Comparison of ENCODE assay signal across 20 mouse cellular contexts in the genomic region with DNA sequence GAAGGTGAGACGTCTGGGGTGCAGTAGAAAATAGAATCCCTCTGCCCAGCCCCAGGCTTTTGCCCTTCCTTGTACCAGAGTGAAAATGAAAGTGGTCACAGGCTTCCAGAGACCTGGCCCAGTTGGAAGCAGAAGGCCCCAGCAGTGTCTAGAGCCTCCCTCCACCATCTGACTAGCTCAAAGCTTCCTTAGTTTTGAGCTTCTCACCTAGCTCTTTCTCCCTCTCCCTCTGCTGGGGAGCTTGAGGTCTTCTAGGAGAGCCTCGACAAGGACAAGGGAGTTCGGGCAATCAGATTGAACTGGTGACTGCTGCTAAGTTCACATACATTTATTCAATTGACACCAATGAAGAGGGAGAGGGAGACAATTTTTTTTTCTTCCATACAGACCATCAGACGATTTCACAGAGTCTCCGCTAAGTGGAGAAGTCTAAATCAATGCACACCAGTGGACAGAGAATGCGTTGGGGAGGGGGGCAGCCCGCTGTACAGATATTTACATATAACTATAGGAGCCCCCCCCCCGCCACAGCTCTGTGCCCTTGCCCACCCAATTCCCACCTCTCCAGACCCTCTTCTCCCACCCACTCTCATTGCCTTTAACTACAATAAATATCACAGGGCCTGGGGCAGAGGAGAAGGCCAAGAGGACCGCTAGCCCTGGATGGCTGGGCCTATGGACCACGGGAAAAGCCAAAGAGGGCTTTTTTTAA. TPM values are rescaled to one million over a fixed set of nuclear protein-coding genes. Genes with fewer than 3 reads are reported as not detected.
DNase-seq lines count a peak whose midpoint lies in the region; ATAC-seq and TF ChIP-seq lines count a peak whose summit lies in the region.
"Had no signal": no experiment of that assay in that cellular context is flagged by ENCODE, and none has a peak within 500 bp of the region (broad histone marks: within the 10 kb centered on the region; RNA-seq: fewer than 3 reads in every experiment).

No protein-coding gene starts in this region.

- H3K4me3 ChIP-seq in heart, embryonic 10.5 days: 0 out of 2 replicates have a peak overlapping the region, but pooled peaks have one; percentile 69
- H3K4me3 ChIP-seq in midbrain, embryonic 11.5 days (ENCODE audit: low read depth, low read length): peak overlapping the region; percentile 11; the same call in 1 of the 2 replicates
- no peak overlapping the region for H3K4me3 ChIP-seq in midbrain, embryonic 15.5 days
- H3K4me3 ChIP-seq in hindbrain, postnatal 0 days (ENCODE audit: low read length): no peak overlapping the region
- peak overlapping the region; percentile 46; the same call in 1 of the 2 replicates for H3K4me3 ChIP-seq in neural tube, embryonic 11.5 days (ENCODE audit: low read depth, low read length)
- H3K4me3 ChIP-seq: liver, embryonic 12.5 days had no signal

- no peak overlapping the region for H3K9ac ChIP-seq in midbrain, embryonic 11.5 days (ENCODE audit: low read length)
- no peak overlapping the region for H3K9ac ChIP-seq in midbrain, embryonic 15.5 days
- H3K9ac ChIP-seq in hindbrain, postnatal 0 days (replicated peaks; ENCODE audit: low read length): no peak overlapping the region
- no peak overlapping the region for H3K9ac ChIP-seq in neural tube, embryonic 11.5 days (ENCODE audit: low read length)
- H3K9ac ChIP-seq: liver, embryonic 12.5 days had no signal

- no peak for DNase-seq in heart, embryonic 10.5 days (ENCODE audit: low spot score)
- DNase-seq in heart, postnatal 25 days (ENCODE audit: low spot score): no peak
- DNase-seq in midbrain, embryonic 11.5 days (ENCODE audit: low spot score, missing footprints): peak; percentile 93
- no peak for DNase-seq in hindbrain, postnatal 0 days (ENCODE audit: low spot score)
- no peak for DNase-seq in neural tube, embryonic 11.5 days (ENCODE audit: low spot score)
- DNase-seq in spleen, adult 18-20 months: no peak
- DNase-seq in adrenal gland, postnatal 4 days (ENCODE audit: low spot score in 2 of 2): no peak
- DNase-seq: cerebellum, adult 18-20 months; gastrocnemius, postnatal 36 days; kidney, adult 9 months had no signal

- intact Hi-C loops in heart, postnatal 25 days (cut with DNase I): loop anchor here (5.0 kb wide), 1 partner anchor 239 kb away; no protein-coding TSS in a partner anchor

- no peaks in the 10 kb centered on the region for H3K36me3 ChIP-seq in heart, embryonic 10.5 days
- H3K36me3 ChIP-seq in midbrain, embryonic 11.5 days (ENCODE audit: control insufficient read depth, insufficient read depth, low read length): no peaks in the 10 kb centered on the region
- no peaks in the 10 kb centered on the region for H3K36me3 ChIP-seq in midbrain, embryonic 15.5 days (replicated peaks)
- H3K36me3 ChIP-seq in hindbrain, postnatal 0 days (ENCODE audit: insufficient read depth, low read length): no peaks in the 10 kb centered on the region
- H3K36me3 ChIP-seq in neural tube, embryonic 11.5 days (ENCODE audit: control insufficient read depth, insufficient read depth, low read length): no peaks in the 10 kb centered on the region
- H3K36me3 ChIP-seq: liver, embryonic 12.5 days had no signal

- H3K4me1 ChIP-seq in heart, embryonic 10.5 days: peaks cover 31% of the 10 kb centered on the region
- H3K4me1 ChIP-seq in midbrain, embryonic 11.5 days (ENCODE audit: control insufficient read depth, insufficient read depth, low read length): peaks cover 17% of the 10 kb centered on the region
- peaks cover 30% of the 10 kb centered on the region for H3K4me1 ChIP-seq in midbrain, embryonic 15.5 days
- H3K4me1 ChIP-seq in hindbrain, postnatal 0 days (ENCODE audit: insufficient read depth, low read length): no peaks in the 10 kb centered on the region
- H3K4me1 ChIP-seq in neural tube, embryonic 11.5 days (ENCODE audit: control insufficient read depth, insufficient read depth, low read length): peaks cover 12% of the 10 kb centered on the region; the same call in 1 of the 2 replicates

- H3K9me3 ChIP-seq in heart, embryonic 10.5 days: no peaks in the 10 kb centered on the region
- no peaks in the 10 kb centered on the region for H3K9me3 ChIP-seq in midbrain, embryonic 11.5 days (ENCODE audit: control insufficient read depth, low read length)
- H3K9me3 ChIP-seq in midbrain, embryonic 15.5 days: no peaks in the 10 kb centered on the region
- no peaks in the 10 kb centered on the region for H3K9me3 ChIP-seq in hindbrain, postnatal 0 days (ENCODE audit: low read length)
- no peaks in the 10 kb centered on the region for H3K9me3 ChIP-seq in neural tube, embryonic 11.5 days (ENCODE audit: control insufficient read depth, low read length)
- H3K9me3 ChIP-seq: liver, embryonic 12.5 days had no signal

- no peak overlapping the region for H3K4me2 ChIP-seq in midbrain, embryonic 11.5 days
- H3K4me2 ChIP-seq in midbrain, embryonic 15.5 days: no peak overlapping the region
- no peak overlapping the region for H3K4me2 ChIP-seq in hindbrain, postnatal 0 days (ENCODE audit: low read depth, low read length)
- H3K4me2 ChIP-seq in neural tube, embryonic 11.5 days (ENCODE audit: low read depth): peak overlapping the region; percentile 29
- H3K4me2 ChIP-seq: liver, embryonic 12.5 days had no signal

- TF ChIP-seq CTCF in hindbrain, postnatal 0 days (IDR thresholded peaks at IDR 0.05; ENCODE audit: low read depth): 0 out of 2 replicates have a peak, but pooled peaks have one; percentile 4

- WGBS in heart, embryonic 10.5 days: 8% methylated on average over 10 of the region's 10 CpGs
- 7% methylated on average over 10 of the region's 10 CpGs for WGBS in midbrain, embryonic 11.5 days
- WGBS in midbrain, embryonic 15.5 days: 10% methylated on average over 10 of the region's 10 CpGs
- 10% methylated on average over 10 of the region's 10 CpGs for WGBS in hindbrain, postnatal 0 days
- WGBS in neural tube, embryonic 11.5 days: 8% methylated on average over 10 of the region's 10 CpGs

- no peak for ATAC-seq in midbrain, embryonic 11.5 days (ENCODE audit: low FRiP score)
- no peak for ATAC-seq in midbrain, embryonic 15.5 days (replicated peaks)
- no peak for ATAC-seq in hindbrain, postnatal 0 days
- ATAC-seq in neural tube, embryonic 11.5 days (ENCODE audit: insufficient read depth, low FRiP score, low TSS enrichment): no peak
- ATAC-seq: forebrain, embryonic 16.5 days; liver, embryonic 12.5 days; lung, postnatal 0 days had no signal

- H3K27me3 ChIP-seq in heart, embryonic 10.5 days (ENCODE audit: insufficient read depth, poor library complexity, severe bottlenecking): peaks cover 98% of the 10 kb centered on the region
- H3K27me3 ChIP-seq in midbrain, embryonic 11.5 days (ENCODE audit: control insufficient read depth, insufficient read depth, low read length): peaks cover 99% of the 10 kb centered on the region
- peaks cover 79% of the 10 kb centered on the region for H3K27me3 ChIP-seq in midbrain, embryonic 15.5 days (replicated peaks)
- H3K27me3 ChIP-seq in hindbrain, postnatal 0 days (ENCODE audit: insufficient read depth, low read length): peaks cover 85% of the 10 kb centered on the region
- peaks cover 94% of the 10 kb centered on the region for H3K27me3 ChIP-seq in neural tube, embryonic 11.5 days (ENCODE audit: control insufficient read depth, insufficient read depth, low read length)

- H3K27ac ChIP-seq in heart, embryonic 10.5 days: no peak overlapping the region
- no peak overlapping the region for H3K27ac ChIP-seq in midbrain, embryonic 11.5 days (ENCODE audit: low read depth, low read length)
- H3K27ac ChIP-seq in midbrain, embryonic 15.5 days: no peak overlapping the region
- no peak overlapping the region for H3K27ac ChIP-seq in hindbrain, postnatal 0 days
- H3K27ac ChIP-seq in neural tube, embryonic 11.5 days (ENCODE audit: low read depth, low read length): no peak overlapping the region
- H3K27ac ChIP-seq: liver, embryonic 12.5 days; stomach, postnatal 0 days had no signal

RNA-seq across cellular contexts. Expression of gene Foxd2, which starts 2.5 kb away (rescaled TPM):
- 0.42 and 1.3 TPM in 2 replicates for polyA plus RNA-seq in heart, embryonic 10.5 days (2016; fragmentation: Nextera tagmentation; extraction: Ambion mirVana)
- total RNA-seq in heart, postnatal 25 days (2021): under 1 TPM; 0.17 to 0.44 TPM
- 2.0 and 2.4 TPM in 2 replicates for polyA plus RNA-seq in midbrain, embryonic 11.5 days (2014; fragmentation: Nextera tagmentation; extraction: Ambion mirVana)
- 0.46 and 0.88 TPM in 2 replicates for polyA plus RNA-seq in midbrain, embryonic 15.5 days (2015; fragmentation: Nextera tagmentation; extraction: Ambion mirVana)
- 0.90 and 1.8 TPM in 2 replicates for total RNA-seq in hindbrain, postnatal 0 days (2014; rRNA removed)
- 0.16 and 0.30 TPM in 2 replicates for polyA plus RNA-seq in hindbrain, postnatal 0 days (2015; fragmentation: Nextera tagmentation; extraction: Ambion mirVana)
- 0.53 and 1.2 TPM in 2 replicates for polyA plus RNA-seq in neural tube, embryonic 11.5 days (2014; fragmentation: Nextera tagmentation; extraction: Ambion mirVana)
- 1 to 10 TPM; 4.0 to 5.1 TPM for total RNA-seq in adrenal gland, postnatal 4 days (2021)
- polyA plus RNA-seq: heart, embryonic 14.5 days; stomach, postnatal 0 days had no signal

RNA-seq across cellular contexts. Expression of gene Foxe3, which starts 19.7 kb away (rescaled TPM):
- polyA plus RNA-seq in heart, embryonic 10.5 days (2016; fragmentation: Nextera tagmentation; extraction: Ambion mirVana): 0.62 TPM in 1 of 2 replicates, not detected in the other
- not detected for total RNA-seq in heart, postnatal 25 days (2021)
- polyA plus RNA-seq in midbrain, embryonic 11.5 days (2014; fragmentation: Nextera tagmentation; extraction: Ambion mirVana): 0.44 and 1.1 TPM in 2 replicates
- 0.27 and 0.34 TPM in 2 replicates for polyA plus RNA-seq in midbrain, embryonic 15.5 days (2015; fragmentation: Nextera tagmentation; extraction: Ambion mirVana)
- not detected in 2 replicates for total RNA-seq in hindbrain, postnatal 0 days (2014; rRNA removed)
- not detected in 2 replicates for polyA plus RNA-seq in hindbrain, postnatal 0 days (2015; fragmentation: Nextera tagmentation; extraction: Ambion mirVana)
- polyA plus RNA-seq in neural tube, embryonic 11.5 days (2014; fragmentation: Nextera tagmentation; extraction: Ambion mirVana): not detected in 2 replicates
- not detected for total RNA-seq in adrenal gland, postnatal 4 days (2021)
- total RNA-seq: gastrocnemius, postnatal 36 days; layer of hippocampus, postnatal 10 days; MEL had no signal
- polyA plus RNA-seq: cortical plate, adult 2 months; forebrain, embryonic 16.5 days; heart, embryonic 14.5 days; liver, embryonic 12.5 days; lung, postnatal 0 days; small intestine, adult 2 months; stomach, postnatal 0 days had no signal

Comparison
In these comparisons a context has a peak if more than half of its experiments do, and no peak if none do; other contexts are left out.
1. H3K4me3 ChIP-seq: peak in heart, embryonic 10.5 days (single experiment), midbrain, embryonic 11.5 days (single experiment) and neural tube, embryonic 11.5 days (single experiment); none in midbrain, embryonic 15.5 days (single experiment) and hindbrain, postnatal 0 days (single experiment).